Mouse (Mus musculus): ENCODE results near the gene Ang.

GRCm38 (mm10) chr14:51088970-51089673 lies 1.8 kb upstream of the Ang start:
- peak; percentile 12; the same call in 1 of the 2 replicates for TF ChIP-seq HCFC1 (IDR thresholded peaks at IDR 0.05; ENCODE audit: borderline replicate concordance, insufficient read depth, low read length)
- no peak for TF ChIP-seq ZC3H11A (IDR thresholded peaks at IDR 0.05; ENCODE audit: borderline replicate concordance, low read depth, low read length)
- no peak for TF ChIP-seq CHD2 (IDR thresholded peaks at IDR 0.05; ENCODE audit: low read depth, low read length)
- TF ChIP-seq ZNF384 (IDR thresholded peaks at IDR 0.05; ENCODE audit: low read depth, low read length) = no peak

Measured in ES-E14 (cell line).